Mouse (Mus musculus): ENCODE results near the gene Katna1.

DNA sequence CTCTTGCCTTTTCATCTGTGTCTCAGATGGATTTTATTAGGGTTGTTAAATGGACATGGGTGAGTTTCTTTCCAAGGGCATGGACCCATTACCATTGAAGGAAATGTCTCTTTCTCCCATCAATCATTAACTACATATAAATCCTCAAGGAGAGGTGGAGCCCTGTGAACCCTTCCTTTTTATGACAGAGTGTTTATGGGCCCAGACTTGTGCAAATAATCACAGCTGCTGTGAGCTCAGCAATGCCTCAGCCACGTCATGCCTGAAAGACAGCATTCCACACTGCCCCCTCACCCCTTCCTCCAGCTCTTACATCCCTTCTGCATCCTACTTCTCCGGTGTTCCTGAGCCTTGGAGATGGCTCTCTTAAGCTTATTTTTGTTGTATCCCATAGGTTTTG, 61.5 kb downstream of the Katna1 start:
- TF ChIP-seq GATA1 (IDR thresholded peaks at IDR 0.05; ENCODE audit: borderline replicate concordance, low read length) (no peak), FLI1 (IDR thresholded peaks at IDR 0.05; ENCODE audit: low read length) (no peak)

Data from megakaryocyte, embryonic 14.5 days (primary cell).